Mouse (Mus musculus) ES-E14 (cell line): ENCODE measurements around the gene Sar1b.

Source experiments
- HCFC1 ChIP-seq: IDR thresholded peaks from 2 replicates; pipeline ENCODE4 v1.6.1; 2012; ENCODE audit warnings: low read length, inconsistent platforms, borderline replicate concordance; ENCODE audit not compliant: insufficient read depth
- MAFK ChIP-seq: IDR thresholded peaks from 2 replicates; pipeline ENCODE4 v1.6.1; 2014; ENCODE audit warnings: mild to moderate bottlenecking, low read depth, low read length, inconsistent platforms; ENCODE audit not compliant: insufficient read depth
- ZC3H11A ChIP-seq: IDR thresholded peaks from 2 replicates; pipeline ENCODE4 v1.6.1; 2012; ENCODE audit warnings: low read depth, mild to moderate bottlenecking, inconsistent platforms, low read length, borderline replicate concordance

DNA sequence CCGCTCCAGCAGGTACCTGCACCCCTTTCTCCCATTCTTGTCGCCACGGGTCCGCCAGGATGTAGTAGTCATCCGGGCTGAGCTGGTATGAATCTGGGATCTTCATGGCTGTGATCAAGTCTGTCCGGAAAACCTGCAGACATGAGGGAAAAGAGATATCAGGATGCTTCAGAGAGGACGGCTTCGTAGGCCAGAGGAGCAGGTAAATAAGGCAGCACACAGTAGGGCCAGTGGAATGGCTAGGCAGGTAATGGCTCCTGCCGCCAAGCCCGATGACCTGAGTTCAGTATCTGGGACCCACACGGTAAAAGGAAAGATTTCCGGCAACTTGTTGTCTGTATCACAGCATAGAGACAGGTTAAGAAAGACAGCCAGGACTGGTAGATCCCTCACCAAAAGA lies 72.1 kb downstream of the Sar1b start:
- TF ChIP-seq MAFK (no peak), ZC3H11A (no peak), HCFC1 (no peak)
